Mouse (Mus musculus) intestine, embryonic 16.5 days (tissue): ENCODE results near the gene Ficd. TPM values are rescaled to one million over a fixed set of nuclear protein-coding genes. Genes with fewer than 3 reads are reported as not detected.
A peak's percentile ranks its signal among the peaks of the same experiment; 100 is the strongest.

ENCODE experiments used
- ATAC-seq: fragments of 200-750 bp; cut with Nextera tagmentation; 2 replicates; pipeline ENCODE4 v1.8.0; 2017; ENCODE audit warnings: moderate TSS enrichment, moderate library complexity
- H3K27ac ChIP-seq: fragments of 300-500 bp; sonication (generic); 2 replicates; pipeline ENCODE4 v1.5.1; 2014; ENCODE audit warnings: mild to moderate bottlenecking, low read length
- H3K27me3 ChIP-seq: fragments of 300-500 bp; sonication (generic); replicated peaks from 2 replicates; pipeline ENCODE4 v1.6.1; 2014; ENCODE audit warnings: low read length, control low read depth, mixed read lengths; ENCODE audit not compliant: control insufficient read depth, insufficient read depth
- H3K36me3 ChIP-seq: fragments of 300-500 bp; sonication (generic); 2 replicates; pipeline ENCODE4 v1.6.1; 2014; ENCODE audit warnings: low read length, control low read depth; ENCODE audit not compliant: control insufficient read depth, insufficient read depth
- H3K4me1 ChIP-seq: fragments of 300-500 bp; sonication (generic); 2 replicates; pipeline ENCODE4 v1.6.1; 2014; ENCODE audit warnings: low read length, control low read depth, mixed read lengths; ENCODE audit not compliant: control insufficient read depth, insufficient read depth
- H3K4me2 ChIP-seq: fragments of 300-500 bp; sonication (generic); 2 replicates; pipeline ENCODE4 v1.6.1; 2014; ENCODE audit warnings: low read depth, low read length, control low read depth
- H3K4me3 ChIP-seq: fragments of 300-500 bp; sonication (generic); 2 replicates; pipeline ENCODE4 v1.5.1; 2014; ENCODE audit warnings: mild to moderate bottlenecking, low read length
- H3K9ac ChIP-seq: fragments of 300-500 bp; sonication (generic); 2 replicates; pipeline ENCODE4 v1.6.1; 2014; ENCODE audit warnings: low read depth, low read length
- H3K9me3 ChIP-seq: fragments of 300-500 bp; sonication (generic); 2 replicates; pipeline ENCODE4 v1.6.1; 2016; ENCODE audit warnings: low read length, control low read depth; ENCODE audit not compliant: control insufficient read depth
- WGBS: fragments of 180-500 bp; shearing (Covaris S2); extraction: QIAGEN DNeasy Blood & Tissue Kit; methylation state at CpG from one replicate; pipeline ENCODE4 v1.1.7; 2014; 5-methylcytosine and 5-hydroxymethylcytosine counted together
- polyA plus RNA-seq: library from polyadenylated mRNA; unstranded; fragments of >200 nt; fragmentation: Nextera tagmentation; extraction: Ambion mirVana; gene quantifications from 2 replicates; pipeline ENCODE4 v1.2.1, GENCODE M21; 2015

The Ficd gene
- polyA plus RNA-seq, 1 experiment from 2014 or later = 5.6 TPM

DNA sequence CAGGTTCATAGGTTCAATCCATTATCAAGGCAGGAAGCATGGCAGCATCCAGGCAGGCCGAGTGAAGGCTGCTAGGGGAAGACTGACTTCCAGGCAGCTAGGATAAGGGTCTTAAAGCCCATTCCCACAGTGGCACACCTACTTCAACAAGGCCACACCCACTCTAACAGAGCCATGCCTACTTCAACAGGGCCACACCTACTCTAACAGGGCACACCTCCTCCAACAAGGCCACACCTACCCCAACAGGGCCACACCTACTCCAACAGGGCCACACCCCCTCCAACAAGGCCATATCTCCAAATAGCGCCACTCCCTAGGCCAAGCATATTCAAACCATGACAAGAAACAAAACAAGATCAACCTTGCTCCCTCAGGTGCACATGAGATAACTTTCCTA is 22.7 kb upstream of the Ficd start:
- Histone ChIP-seq H3K9ac (no peak overlapping the region), H3K27ac (no peak overlapping the region), H3K36me3 (no peaks in the 10 kb centered on the region), H3K4me3 (no peak overlapping the region), H3K9me3 (no peaks in the 10 kb centered on the region), H3K4me1 (no peaks in the 10 kb centered on the region), H3K27me3 (no peaks in the 10 kb centered on the region), H3K4me2 (no peak overlapping the region)
- WGBS = 79% methylated on average over 2 of the region's 2 CpGs
- no peak for ATAC-seq

DNA sequence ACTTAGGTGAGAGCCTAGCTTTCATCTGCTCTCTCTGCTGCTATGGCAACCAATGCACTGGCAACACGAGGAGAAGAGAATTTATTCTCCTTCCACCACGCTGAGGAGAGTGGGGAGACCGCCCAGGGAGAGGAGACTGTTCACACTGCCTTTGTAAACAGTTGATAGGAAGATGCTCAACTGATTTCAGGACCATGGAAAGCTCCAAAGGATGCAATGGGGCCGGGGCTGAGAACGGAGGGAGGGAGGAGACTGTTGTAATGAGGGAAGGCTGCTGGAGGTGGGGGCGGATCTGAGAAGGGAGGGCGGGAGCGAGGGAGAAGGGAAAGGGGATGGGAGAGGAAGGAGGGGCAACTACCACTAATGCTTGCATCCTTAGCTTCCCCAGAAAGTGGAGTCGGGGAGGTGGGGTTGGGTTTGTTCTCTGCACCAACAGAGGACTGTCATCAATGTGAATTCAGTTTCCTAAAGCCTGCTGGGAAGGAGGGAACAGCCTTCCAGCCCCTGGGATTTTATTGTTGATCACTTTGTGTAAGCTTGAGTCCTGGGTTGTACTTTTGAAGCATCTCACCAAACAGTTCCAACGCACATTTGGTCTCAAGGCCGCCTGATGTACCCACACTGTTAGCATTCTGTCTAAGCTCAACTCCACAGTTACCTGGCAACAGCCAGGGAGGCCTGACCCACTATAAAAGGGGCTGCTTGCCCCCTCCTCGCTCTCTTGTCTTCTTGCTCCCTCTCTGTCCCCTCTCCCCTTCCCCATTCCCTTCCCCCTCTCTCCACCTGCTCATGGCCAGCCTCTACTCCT is 18.8 kb upstream of the Ficd start:
- Histone ChIP-seq H3K4me3 (no peak overlapping the region), H3K9me3 (no peaks in the 10 kb centered on the region), H3K4me1 (no peaks in the 10 kb centered on the region), H3K4me2 (no peak overlapping the region), H3K27me3 (no peaks in the 10 kb centered on the region), H3K27ac (no peak overlapping the region), H3K36me3 (no peaks in the 10 kb centered on the region), H3K9ac (no peak overlapping the region)
- ATAC-seq = peak; percentile 40; the same call in 1 of the 2 replicates
- 7% methylated on average over 12 of the region's 12 CpGs for WGBS

- Histone ChIP-seq H3K27me3 (no peaks in the 10 kb centered on the region), H3K27ac (no peak overlapping the region), H3K36me3 (no peaks in the 10 kb centered on the region), H3K9ac (no peak overlapping the region), H3K9me3 (no peaks in the 10 kb centered on the region), H3K4me2 (no peak overlapping the region), H3K4me1 (no peaks in the 10 kb centered on the region), H3K4me3 (no peak overlapping the region)
- ATAC-seq = no peak
- WGBS = 85% methylated on average over 8 of the region's 8 CpGs
Measured at GRCm38 (mm10) chr5:113719221-113719661, 16.4 kb upstream of the Ficd start.

DNA sequence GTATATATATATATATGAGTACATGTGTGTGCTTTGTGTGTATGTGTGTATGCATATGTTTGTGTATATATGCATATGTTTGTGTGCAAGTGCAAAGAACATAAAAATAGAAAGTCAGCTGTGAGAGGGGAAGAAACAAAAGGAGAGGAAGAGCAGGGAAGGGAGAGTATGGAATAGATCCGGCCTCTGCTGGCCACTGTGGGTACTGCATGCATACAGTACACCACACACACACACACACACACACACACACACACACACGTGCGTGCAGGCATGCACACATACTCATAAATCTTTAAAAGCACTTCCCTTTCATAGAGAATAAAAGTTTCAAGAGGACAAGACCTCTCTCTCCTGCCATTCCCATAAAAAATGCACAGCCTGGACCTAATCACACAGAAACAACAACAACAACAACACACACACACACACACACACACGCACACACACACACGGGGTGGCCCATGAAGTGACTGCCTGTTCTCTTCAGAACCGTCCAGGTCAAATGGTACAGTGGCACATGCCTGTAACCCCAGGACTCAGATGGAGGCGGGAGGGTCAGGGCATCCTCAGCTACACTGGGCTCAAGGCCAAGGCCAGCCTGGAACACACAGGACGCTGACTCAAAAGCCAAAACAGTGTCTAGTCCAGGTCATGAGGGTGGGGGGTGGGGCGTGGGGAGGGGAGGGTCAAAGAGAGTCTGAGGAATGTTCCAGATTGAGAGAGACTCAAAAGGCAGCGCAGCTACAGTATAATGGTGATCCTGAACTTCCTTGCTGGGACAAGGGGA is 13.2 kb upstream of the Ficd start:
- Histone ChIP-seq H3K27ac (no peak overlapping the region), H3K27me3 (no peaks in the 10 kb centered on the region), H3K9ac (no peak overlapping the region), H3K36me3 (no peaks in the 10 kb centered on the region), H3K9me3 (no peaks in the 10 kb centered on the region), H3K4me2 (no peak overlapping the region), H3K4me1 (no peaks in the 10 kb centered on the region), H3K4me3 (no peak overlapping the region)
- 87% methylated on average over 10 of the region's 10 CpGs for WGBS
- ATAC-seq = no peak

- no peak overlapping the region for H3K4me2 ChIP-seq
- no peaks in the 10 kb centered on the region for H3K9me3 ChIP-seq
- H3K9ac ChIP-seq = no peak overlapping the region
- 32% methylated on average over 8 of the region's 8 CpGs for WGBS
- no peaks in the 10 kb centered on the region for H3K36me3 ChIP-seq
- no peak for ATAC-seq
- no peaks in the 10 kb centered on the region for H3K4me1 ChIP-seq
- H3K4me3 ChIP-seq = no peak overlapping the region
- H3K27ac ChIP-seq = no peak overlapping the region
- no peaks in the 10 kb centered on the region for H3K27me3 ChIP-seq
Measured at GRCm38 (mm10) chr5:113723567-113724237, 11.9 kb upstream of the Ficd start.

- Histone ChIP-seq H3K9me3 (no peaks in the 10 kb centered on the region), H3K4me2 (no peak within 1 kb of the TSS), H3K36me3 (no peaks in the 10 kb centered on the region), H3K27me3 (no peaks in the 10 kb centered on the region), H3K4me3 (no peak within 1 kb of the TSS), H3K27ac (no peak within 1 kb of the TSS), H3K9ac (no peak within 1 kb of the TSS), H3K4me1 (no peaks in the 10 kb centered on the region)
- peak; percentile 36; the same call in 1 of the 2 replicates for ATAC-seq
- WGBS = 4% methylated on average over 15 of the region's 15 CpGs
Measured at GRCm38 (mm10) chr5:113724446-113724845, 11.2 kb upstream of the Ficd start, which contains the start of gene 1700069L16Rik. TSS of gene 1700069L16Rik (minus strand) at chr5:113724772.

DNA sequence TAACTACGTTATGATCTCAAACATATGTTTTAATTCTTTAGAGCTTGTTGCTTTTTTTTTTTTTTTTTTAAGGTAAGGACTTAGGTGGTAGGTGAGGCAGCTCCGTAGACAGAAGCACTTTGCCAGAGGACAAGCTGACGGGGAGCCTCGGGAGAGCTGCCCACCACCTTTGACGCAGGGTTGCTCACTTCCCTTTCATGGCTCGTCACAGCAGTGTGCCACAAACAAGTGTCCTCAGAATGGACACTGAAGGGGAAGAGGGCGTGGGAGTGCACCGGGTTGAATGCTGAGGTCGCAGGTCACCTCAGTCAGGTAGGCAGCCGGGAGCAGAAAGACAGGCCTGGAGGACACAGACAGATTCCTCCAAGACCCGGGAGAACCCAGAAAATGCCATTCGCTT is 10.2 kb upstream of the Ficd start:
- Histone ChIP-seq H3K4me1 (no peaks in the 10 kb centered on the region), H3K9me3 (no peaks in the 10 kb centered on the region), H3K4me2 (no peak overlapping the region), H3K27me3 (no peaks in the 10 kb centered on the region), H3K36me3 (no peaks in the 10 kb centered on the region), H3K27ac (no peak overlapping the region), H3K4me3 (no peak overlapping the region), H3K9ac (no peak overlapping the region)
- 73% methylated on average over 12 of the region's 12 CpGs for WGBS
- no peak for ATAC-seq

GRCm38 (mm10) chr5:113726618-113727017 is 9.0 kb upstream of the Ficd start:
- Histone ChIP-seq H3K9ac (no peak overlapping the region), H3K4me2 (no peak overlapping the region), H3K9me3 (no peaks in the 10 kb centered on the region), H3K36me3 (no peaks in the 10 kb centered on the region), H3K27ac (no peak overlapping the region), H3K27me3 (no peaks in the 10 kb centered on the region), H3K4me1 (no peaks in the 10 kb centered on the region), H3K4me3 (no peak overlapping the region)
- no peak for ATAC-seq
- 65% methylated on average over 6 of the region's 6 CpGs for WGBS

- no peak for ATAC-seq
- Histone ChIP-seq H3K36me3 (no peaks in the 10 kb centered on the region), H3K9me3 (no peaks in the 10 kb centered on the region), H3K4me2 (no peak overlapping the region), H3K27ac (no peak overlapping the region), H3K4me3 (no peak overlapping the region), H3K27me3 (no peaks in the 10 kb centered on the region), H3K9ac (no peak overlapping the region), H3K4me1 (no peaks in the 10 kb centered on the region)
- WGBS = 57% methylated on average over 12 of the region's 12 CpGs
Measured at GRCm38 (mm10) chr5:113727238-113727637, 8.4 kb upstream of the Ficd start.
